Mouse (Mus musculus) CH12F3 (cell line): ENCODE results near the gene Sdc4.

Experiments
- in situ Hi-C: fragments of 300-500 bp; cut with MboI; formaldehyde crosslinking; loops from 2 replicates; pipeline ENCODE4 v1.14.3; 2020; ENCODE audit warnings: low sequenced_read_pairs

Gene Sdc4

DNA sequence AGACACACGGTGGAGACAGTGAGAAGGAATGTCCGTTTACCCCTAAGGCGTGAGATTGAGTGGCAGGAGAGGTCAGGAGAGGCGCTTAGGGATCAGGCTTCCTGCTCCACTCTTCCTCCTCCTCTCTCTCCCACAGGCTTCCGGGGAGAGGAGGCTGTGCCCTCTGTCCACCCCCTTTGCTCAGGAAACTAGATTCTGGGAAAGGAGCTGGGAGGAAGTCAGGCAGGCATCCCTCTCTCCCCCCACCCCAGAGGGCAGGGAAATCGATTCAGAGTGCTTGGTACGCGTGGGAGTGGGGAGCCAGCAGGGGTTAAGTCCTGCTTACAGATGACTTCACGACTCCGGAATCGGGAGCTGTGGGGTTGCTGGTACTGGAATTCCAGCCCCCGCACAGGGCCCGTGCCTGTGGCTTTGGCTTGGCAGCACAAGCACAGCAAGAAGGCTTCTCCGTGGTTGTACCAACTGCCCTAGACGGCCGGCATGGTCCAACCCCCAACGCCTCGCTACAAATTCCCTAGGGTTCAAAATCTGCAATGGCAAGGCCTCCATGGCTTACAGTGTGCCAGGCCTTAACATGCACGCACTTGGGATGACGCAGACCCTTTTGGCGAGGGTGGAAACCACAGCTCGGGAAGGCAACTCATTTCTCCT is 11.0 kb downstream of the Sdc4 start:
- in situ Hi-C loops: no loop called here

DNA sequence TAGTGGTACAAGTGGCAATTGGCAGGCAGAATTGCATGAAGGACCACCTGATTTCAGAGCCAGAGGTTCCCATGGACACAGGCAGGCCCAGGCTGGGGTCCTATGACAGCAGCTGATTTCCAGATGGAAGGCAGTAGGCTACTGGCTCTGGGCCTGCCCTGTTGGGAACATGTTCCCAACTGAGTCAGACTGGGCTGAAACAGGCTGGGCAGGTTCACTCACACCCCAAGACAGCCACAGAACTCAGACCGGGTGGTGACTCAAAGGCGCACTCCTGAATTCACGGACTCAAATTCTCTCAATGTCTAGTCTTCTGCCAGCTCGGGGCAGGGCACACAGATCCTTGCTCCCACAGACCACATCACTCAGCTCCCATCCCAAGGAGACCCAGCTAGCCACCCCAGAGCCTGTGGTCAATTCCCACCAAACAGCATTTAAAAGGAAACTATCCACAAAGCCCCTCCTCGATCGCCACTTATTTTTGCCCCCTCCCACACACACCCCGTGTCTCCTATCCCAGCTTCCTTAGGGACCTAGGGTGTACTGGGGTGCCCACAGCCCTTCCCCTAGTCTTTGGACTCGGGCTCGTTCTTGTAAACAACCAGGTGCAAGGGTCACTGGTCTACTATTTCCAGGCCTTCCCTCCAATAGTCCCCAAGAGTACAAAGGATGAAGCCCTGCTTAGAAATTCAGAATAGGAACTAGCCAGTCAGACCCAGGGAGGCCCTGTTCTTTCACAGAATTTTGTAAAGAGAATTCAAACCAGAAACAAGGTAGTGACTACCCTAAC is 11.8 kb downstream of the Sdc4 start:
- in situ Hi-C loops: no loop called here

DNA sequence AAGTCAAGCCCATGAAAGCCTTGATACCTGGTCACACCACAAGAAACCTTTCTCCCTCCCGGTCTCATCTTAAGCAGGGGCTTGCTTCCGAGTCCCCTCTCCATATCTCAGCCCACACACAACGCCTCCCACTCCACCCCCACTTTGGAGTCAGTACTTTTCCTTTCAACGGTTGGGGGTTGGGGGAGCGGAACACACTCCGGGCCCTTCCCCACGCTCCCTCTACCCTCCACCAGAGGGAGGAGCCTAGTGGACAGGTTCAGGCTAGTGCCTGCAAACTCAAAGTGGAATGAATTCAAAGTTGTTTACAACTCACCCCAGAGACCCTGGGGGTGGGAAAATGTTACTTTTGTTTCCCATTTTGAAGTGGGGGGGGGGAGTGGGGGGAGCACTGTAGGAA is 13.0 kb downstream of the Sdc4 start:
- in situ Hi-C loops: no loop called here

GRCm38 (mm10) chr2:164429881-164430615 is 13.6 kb downstream of the Sdc4 start:
- in situ Hi-C loops: no loop called here

DNA sequence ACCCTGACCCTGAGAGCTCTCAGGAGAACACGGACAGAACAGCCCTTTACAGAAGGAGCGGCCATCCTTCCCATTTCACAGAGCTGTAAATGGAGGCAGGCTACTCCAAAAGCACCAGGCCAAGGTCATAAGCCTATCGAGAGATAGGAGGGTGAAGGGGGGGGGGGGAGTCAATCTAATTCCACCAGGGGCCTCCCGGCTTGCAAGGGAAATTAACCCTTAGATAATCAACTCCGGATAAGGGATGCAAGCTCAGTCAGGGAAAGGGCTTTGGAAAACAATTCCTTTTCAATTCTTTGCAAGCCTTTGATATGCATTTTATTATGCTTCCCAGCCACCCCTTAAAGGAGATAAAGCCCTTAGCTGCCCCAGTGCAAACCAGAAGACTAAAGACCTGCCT is 15.2 kb downstream of the Sdc4 start:
- in situ Hi-C loops: no loop called here

GRCm38 (mm10) chr2:164426952-164427351 is 16.7 kb downstream of the Sdc4 start:
- in situ Hi-C loops: no loop called here

DNA sequence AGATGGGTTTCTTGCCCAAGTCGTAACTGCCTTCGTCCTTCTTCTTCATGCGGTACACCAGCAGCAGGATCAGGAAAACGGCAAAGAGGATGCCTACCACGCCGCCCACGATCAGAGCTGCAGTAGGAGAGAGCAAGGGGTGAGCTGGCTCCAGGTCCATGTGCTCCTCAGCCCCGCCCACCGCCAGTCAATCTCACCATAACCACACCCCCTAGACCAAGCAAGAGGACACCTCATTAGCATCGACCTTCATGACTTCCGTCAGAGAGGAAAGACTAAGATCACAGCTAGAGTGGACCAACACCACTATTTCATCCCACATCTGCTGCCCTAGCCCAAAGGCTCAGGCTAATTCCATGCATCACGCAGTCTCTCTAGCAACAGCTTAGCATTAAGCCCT is 17.6 kb downstream of the Sdc4 start:
- in situ Hi-C loops: no loop called here

GRCm38 (mm10) chr2:164425401-164425800 is 18.3 kb downstream of the Sdc4 start:
- in situ Hi-C loops: no loop called here

DNA sequence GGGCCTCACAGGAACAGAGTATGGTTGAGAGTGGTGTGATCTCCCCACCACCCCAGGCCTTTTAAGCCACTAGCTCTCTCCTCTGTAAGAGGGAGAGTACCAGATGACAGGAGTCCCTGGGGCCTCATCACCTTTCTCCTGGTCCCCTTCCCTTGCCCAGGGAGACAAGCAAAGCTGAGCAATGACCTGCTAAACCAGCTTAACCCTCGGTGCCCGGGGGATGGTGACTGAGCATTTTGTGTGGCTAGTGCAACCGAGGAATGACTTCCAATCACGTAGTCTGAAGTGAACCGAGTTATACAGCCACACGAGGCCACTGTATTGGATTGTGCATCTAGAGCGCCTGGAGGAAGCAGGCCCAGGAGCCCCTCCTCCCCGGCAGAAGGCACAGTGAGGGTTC is 19.3 kb downstream of the Sdc4 start:
- in situ Hi-C loops: no loop called here

DNA sequence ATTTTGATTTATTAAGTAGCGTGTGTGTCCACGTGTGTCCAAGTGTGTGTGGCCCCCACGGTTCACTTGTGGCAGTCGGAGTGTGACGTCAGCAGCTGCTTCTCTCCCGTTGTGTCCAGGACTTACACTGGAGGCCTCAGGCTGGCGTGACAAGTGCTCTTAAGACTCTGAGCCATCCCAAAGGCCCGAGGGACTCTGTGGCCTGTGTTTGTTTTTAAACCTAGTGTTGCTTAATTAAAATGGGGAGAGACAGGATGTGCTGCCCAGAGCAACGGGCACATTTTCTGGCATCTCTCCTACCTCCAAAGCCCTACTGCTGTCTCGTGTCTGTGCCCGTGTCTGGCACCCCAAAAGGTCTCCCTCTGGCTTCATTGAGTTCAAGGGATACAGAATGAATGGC is 20.2 kb downstream of the Sdc4 start:
- in situ Hi-C loops: no loop called here

DNA sequence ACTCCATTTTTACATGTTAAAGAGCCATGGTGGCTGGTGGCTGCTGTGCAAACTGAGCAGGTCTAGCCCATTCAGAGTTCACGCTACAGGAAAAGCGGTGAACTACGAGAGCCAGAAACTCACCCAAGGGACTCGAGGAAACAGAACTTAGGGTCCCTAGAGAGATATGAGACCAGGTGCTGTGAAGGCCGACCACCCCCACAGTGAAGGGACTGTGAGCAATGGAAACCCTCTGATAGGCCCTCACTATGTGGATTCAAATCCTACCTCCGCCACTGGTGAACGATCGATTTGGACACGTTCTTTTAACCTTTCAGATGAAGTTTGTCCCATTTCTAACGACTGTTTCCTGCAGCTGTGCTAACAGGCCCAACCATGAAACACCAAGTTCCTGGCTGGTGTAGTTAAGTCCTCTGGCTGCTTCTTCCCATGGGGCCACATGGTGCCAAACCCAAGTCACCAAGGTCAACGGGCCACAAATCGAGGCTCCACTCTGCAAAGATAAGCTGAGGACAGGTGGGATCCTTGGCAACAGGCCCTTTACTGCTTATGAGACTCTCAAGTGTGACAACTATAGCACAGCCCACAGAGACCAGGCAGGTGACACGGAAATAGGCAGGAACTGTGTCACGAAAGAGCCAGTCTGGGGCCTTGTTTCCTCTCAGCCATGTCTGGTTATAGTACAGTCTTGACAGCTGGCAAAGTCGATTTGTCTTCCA is 20.9 kb downstream of the Sdc4 start:
- in situ Hi-C loops: no loop called here

- in situ Hi-C loops: no loop called here
Measured at GRCm38 (mm10) chr2:164421979-164422378, 21.7 kb downstream of the Sdc4 start.

DNA sequence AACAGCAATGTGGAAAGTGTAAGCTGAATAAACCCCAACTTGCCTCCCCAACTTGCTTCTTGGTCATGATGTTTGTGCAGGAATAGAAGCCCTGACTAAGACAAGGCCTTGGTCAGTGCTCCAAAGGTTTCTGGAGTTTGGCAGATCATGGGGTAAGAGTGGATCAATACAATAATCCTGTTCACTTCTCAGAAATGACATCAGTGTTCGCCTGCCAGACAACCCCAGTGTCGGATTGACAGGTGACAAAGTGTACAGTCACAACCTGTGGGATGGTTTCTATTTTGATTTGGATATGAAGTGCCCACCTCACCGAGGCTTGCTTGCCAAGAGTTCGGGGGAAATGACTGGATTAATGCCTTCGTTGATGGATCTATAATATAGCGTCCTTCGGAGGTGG is 22.4 kb downstream of the Sdc4 start:
- in situ Hi-C loops: no loop called here

DNA sequence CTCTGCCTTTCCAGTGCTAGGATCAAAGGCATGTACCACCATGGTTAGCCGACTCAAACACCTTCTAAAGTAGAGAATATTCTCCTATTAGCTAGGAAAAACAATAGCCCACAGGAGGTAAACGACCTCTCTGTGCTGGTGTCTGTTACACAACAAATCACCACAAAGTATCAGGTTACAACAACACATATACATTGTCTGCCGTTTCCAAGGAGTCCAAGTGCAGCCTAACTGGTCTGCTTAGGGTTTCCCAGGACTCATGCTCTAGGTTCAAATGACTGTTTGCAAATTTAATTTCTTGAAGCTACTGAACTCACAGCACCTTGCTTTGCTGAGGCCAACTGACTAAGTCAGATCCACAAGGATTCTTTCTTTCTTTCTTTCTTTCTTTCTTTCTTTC is 24.2 kb downstream of the Sdc4 start:
- in situ Hi-C loops: loop anchor here (5.0 kb wide), 1 partner anchor 108 kb away; no protein-coding TSS in a partner anchor

DNA sequence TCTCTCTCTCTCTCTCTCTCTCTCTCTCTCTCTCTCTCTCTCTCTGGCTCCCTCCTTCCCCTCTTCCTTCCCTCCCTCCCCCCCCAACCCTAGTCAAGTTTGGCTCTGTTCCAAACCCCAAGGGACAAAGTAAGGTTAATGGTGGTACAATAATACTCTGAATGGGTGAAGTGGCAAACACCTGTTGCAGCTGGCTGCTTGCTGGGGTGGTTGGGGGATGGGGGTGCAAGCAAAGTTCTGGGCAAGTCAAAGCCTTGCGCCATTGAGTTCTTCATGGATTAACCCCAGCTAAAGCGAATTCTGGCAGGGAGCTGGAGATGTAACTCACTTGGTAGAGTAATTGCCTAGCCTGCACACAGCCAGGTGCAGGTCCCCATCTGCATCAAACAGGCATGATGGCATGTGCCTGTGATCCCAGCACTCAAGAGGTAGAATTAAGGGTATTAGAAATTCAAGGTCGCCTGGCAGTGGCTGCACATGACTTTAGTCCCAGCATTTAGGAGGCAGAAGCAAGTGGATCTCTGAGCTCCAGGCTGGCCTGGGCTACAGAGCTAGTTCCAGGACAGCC is 25.3 kb downstream of the Sdc4 start:
- in situ Hi-C loops: loop anchor here (5.0 kb wide), 1 partner anchor 109 kb away; no protein-coding TSS in a partner anchor

DNA sequence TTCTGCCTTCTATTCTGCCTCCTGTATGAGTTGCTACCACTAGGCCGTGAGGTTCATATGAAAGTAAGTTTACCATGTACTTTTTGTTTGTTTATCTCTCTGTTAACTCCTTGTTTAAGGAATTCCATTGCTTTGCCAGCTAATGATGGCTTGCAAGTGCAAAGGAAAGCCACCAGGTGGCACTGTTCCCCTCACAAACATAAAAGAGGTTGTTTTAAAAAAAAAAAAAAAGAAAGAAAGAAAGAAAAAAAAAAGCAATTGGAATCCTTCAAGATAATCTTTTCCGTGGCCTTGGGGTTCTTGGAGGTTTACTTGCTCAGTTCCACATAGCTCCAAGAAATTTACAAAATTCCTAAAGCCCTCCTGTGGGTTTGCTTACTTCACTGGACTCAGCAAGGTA is 26.5 kb downstream of the Sdc4 start:
- in situ Hi-C loops: loop anchor here (5.0 kb wide), 1 partner anchor 110 kb away; no protein-coding TSS in a partner anchor

GRCm38 (mm10) chr2:164414581-164414980 is 29.1 kb downstream of the Sdc4 start:
- in situ Hi-C loops: no loop called here

GRCm38 (mm10) chr2:164414167-164414566 is 29.5 kb downstream of the Sdc4 start:
- in situ Hi-C loops: no loop called here

DNA sequence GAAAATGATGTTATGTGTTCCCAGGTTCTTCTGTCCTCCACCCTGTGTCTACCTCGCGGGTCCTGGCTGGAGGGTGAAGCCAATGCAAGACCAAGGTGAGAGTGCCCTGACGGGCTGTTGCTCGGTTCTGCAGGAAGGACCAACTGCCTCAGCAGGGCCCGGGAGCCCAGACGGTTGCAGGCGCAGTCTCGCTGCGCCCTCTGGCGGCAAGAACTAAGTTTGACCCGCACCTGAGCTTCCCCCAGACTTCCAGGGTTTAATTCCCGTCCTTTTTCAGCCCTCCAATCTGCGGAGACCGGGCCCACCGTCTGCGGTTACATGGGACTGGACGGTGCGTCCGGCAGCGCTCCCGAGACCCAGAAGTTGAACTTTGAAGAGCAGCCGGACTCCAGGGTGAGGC is 36.0 kb downstream of the Sdc4 start:
- in situ Hi-C loops: no loop called here

GRCm38 (mm10) chr2:164405519-164405918 is 38.2 kb downstream of the Sdc4 start:
- in situ Hi-C loops: no loop called here

GRCm38 (mm10) chr2:164405060-164405459 is 38.6 kb downstream of the Sdc4 start, which contains the start of gene Matn4:
Matn4 (minus strand) TSS chr2:164405160.
- in situ Hi-C loops: no loop called here
